Mouse (Mus musculus) erythroid progenitor cell, adult 5-6 weeks (primary cell): ENCODE measurements around the gene Fam110a. TPM values are rescaled to one million over a fixed set of nuclear protein-coding genes. Genes with fewer than 3 reads are reported as not detected.

Source experiments
- ATAC-seq: replicated peaks from 2 replicates; pipeline ENCODE4 v1.8.0; 2016; ENCODE audit warnings: moderate number of reproducible peaks, mild to moderate bottlenecking, moderate TSS enrichment, inconsistent platforms; ENCODE audit not compliant: poor library complexity, low FRiP score, severe bottlenecking
- total RNA-seq, 2 experiments: library from RNA; stranded (forward) in 1 of 2; stranded (reverse) in 1 of 2; fragments of 150-400 nt in 1 of 2; fragments of 186-747, 209-891 nt in 1 of 2; gene quantifications; 2 replicates each; pipeline versions ENCODE4 v1.2.3 to v1.2.4; 2015 to 2017; ENCODE audit warnings: low replicate concordance in 2 of 2

Fam110a gene
- total RNA-seq, 2 experiments from 2014 or later: 1.3 to 1.8 TPM

DNA sequence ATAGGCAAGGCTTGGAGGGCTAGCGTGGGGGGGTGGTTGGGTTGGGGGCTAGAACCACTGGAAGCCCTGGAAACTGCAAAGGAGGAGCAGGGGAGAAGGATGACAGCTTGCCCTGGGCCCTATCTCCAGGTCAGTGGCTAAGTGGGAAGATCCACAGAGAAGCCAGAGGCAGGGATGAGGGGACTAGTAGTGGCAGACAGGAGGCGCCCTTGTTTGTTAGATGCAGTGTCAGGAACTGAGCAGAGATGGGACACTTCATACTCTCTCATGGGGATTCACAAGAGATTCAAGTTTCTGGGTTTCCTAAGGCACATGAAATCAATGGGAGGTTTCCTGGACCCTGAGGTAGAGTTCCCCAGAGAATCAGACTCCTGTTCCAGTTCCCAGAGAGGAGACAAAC, 38.8 kb downstream of the Fam110a start:
- no peak for ATAC-seq

DNA sequence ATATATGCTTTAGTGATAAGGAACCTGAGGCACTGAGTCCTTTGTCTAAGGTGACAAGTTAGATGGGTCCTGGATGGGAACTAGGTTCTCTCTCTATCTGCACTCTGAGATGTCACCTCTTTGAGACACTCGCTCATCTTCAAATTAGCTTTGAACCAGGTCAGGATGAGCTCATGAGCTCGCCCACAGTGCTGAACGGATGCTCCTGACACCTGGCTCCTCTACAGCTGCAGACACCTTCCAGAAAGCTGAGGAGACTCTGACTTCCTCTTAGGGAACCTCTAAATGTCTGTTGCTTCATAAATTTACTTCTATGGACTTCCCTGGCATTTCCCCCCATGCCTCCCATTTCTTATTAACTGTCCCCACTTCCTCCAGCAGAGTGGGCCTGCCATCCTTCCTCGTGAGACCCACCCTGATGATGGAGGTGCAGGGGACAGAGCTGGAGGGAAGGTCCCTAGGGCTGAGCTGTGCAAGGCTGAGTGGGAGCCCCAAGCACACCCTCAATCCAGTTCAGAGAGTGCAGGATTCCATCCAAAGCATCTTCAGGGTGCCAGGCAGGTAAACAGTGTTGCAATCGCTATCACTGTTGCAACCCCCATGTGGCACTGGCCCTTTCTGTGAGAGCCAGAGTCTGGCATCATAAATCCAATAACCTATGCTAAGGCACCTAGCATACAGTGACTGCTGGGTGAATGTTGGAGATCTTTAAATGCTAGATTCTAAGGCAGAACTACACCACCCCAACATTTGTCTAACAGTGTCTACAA, 40.2 kb downstream of the Fam110a start:
- ATAC-seq: no peak

DNA sequence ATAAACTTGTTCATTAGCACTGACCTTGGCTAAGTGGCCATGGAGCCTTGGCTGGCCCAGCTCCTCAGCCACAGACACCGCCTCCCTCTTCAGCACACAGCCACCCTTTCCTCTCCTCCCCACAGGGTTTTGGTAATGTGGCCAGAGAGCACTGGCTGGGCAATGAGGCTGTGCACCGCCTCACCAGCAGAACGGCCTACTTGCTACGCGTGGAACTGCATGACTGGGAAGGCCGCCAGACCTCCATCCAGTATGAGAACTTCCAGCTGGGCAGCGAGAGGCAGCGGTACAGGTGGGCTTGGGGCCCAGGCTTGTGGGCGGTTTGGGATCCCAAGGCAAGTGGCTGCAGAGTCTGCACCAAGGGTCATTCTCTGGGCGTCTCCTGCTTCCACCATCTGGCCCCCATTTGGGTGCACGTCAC, 41.2 kb downstream of the Fam110a start:
- ATAC-seq: no peak

DNA sequence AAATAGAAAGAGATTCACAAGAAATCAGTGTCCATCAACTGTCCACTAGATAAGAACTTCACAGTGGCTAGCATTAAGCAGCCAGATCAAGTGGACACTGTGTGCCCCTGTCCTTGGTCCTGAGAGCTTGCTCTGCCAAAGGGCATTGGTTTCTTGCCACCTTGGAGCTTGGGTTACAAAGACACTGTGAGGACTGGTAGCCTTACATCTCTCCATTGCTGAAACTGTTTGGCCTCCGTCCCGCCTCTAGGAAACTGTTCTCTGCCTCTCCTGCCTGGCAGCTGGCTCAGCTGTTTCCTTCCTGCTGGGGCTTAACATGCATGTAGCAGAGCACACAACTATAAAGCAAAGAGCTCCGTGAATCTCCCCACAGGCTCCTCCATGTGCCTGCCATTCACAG, 42.1 kb downstream of the Fam110a start:
- ATAC-seq: no peak

DNA sequence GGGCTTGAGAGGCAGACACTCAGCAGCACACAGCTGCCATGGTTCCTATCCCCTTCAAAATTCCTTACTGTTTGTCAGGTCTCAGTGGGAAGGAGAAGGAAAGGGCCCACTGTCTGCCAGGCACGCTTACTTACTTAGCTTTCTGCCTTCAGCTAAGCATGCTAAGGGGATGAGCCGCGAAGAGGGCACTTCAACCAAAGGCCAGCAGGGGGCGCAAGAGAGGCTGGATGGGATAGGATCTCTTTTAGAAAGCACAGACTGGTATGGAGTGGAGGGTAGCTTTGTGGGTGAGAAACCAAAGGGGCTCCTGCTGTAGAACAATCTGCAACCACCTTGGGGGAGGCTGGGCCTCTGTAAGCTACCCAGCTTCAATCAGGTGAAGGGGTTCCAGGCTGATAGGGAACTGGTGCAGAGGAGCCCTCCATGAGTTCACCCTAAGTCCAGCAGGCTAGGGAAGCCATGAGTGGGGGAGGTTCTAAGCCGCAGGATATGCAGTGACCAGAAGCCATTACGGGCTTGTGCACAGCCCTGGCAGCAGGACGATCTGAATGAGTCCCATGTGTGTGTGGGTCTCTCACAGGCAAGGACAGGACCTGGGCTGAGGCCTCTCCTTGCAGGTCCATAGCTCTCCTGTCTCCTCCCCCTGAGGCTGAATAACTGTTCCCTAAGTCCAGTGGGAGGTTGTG, 49.5 kb downstream of the Fam110a start:
- ATAC-seq: peak; percentile 47; the same call in 1 of the 2 replicates

DNA sequence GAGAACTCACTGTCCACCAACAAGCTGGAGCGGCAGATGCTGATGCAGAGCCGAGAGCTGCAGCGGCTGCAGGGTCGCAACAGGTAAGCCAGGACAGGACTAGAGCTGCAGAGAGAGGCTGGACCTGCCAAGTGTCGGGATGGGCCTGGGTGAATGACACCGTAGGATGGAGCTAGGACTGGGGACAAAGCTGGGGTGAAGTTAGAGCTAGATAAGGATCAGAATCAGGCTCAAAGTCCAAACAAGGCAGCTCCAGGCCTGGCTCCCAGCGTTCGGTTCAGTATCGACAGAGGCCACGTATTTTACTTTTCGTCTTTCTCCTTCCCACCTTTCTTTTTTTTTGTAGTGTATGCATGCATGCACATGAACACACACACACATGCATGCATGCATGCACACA, 52.9 kb downstream of the Fam110a start:
- no peak for ATAC-seq

DNA sequence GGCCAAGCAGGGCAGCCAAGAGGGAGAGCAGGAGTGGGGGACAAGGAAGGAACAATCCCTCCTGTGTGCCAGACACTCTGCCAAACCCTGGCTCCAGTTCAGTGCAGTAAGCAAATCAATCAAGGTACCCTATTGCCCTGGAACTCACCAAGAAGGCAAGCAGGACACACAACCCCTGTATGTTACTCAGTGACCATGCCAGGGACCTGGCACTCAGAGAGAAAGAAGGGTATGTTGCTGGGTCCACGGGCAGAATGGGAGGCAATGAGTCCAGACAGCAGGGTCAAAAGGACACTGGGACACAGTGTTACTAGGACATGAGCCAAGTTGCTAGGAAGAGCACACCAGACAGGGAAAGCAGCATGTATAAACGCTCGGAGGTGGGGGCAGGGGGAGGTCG, 54.3 kb downstream of the Fam110a start:
- no peak for ATAC-seq

DNA sequence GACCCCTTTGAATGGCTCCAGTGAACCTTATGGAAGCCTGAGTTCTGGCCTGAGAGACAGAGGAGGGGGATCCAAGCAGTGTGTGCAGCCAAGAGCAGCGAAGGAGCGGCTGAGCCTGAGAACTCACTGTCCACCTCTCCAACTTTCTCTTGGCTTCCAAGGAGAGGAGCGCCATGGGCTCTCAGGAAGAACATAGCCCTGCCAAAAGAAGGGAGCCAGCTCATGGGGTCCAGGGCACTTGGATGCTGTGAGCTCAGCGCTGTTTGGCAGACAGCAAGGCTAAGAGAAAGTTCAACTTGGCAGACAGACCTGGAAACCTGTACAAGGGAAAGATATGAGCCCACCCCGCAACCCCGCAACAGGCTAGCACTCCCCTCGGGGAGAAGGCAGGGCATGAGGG, 55.7 kb downstream of the Fam110a start:
- ATAC-seq: no peak

DNA sequence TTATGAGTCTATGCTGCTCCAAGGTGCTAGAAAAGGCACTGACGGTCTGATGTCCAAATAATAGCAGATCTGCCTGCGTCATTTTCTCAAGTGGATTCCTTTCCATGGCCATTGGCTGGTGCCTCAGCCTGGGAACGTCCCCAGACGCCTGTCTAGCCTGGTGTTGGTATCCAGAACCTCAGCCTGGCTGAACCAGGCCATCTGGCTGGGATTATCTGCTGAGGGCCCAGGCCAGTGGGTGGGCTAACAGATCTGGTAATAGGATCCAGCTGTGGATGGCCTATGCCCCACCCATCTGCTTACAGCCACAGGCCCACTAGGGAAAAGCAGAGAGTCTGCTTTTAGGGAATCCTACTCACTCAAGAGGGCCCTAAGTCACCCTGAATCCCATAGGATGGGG, 58.4 kb downstream of the Fam110a start:
- ATAC-seq: no peak

DNA sequence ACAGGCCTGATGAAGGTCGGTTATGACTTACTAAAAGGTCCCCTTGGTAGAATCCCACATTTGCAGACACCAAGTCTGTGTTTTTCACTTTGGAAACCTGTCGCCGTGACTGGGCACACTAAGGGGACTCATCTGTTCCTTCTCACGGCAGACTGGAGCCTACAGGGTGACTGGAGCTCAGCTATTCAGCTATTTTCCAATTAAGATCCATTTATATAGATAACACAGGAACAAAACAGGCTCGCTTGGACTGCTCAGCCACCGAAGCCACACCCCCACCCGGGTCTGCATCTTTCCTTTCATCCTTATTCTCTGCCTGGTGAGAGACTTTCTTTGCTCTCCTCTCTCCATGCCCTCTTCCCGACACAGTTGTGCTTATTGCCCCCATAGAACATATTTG, 59.0 kb downstream of the Fam110a start:
- ATAC-seq: no peak

Other genes with a start within 250 kb of the Fam110a start
- gene Psmf1, start 236.0 kb downstream of the Fam110a start, total RNA-seq (2015; ENCODE audit: low replicate concordance): 120 and 127 TPM in 2 replicates
- 56.4 and 88.9 TPM in 2 replicates for gene Psmf1, start 236.0 kb downstream of the Fam110a start, total RNA-seq (2017; ENCODE audit: low replicate concordance)
- not detected in 2 replicates for gene Rspo4, start 137.3 kb downstream of the Fam110a start, total RNA-seq (2015; ENCODE audit: low replicate concordance)
- not detected in 2 replicates for gene Rspo4, start 137.3 kb downstream of the Fam110a start, total RNA-seq (2017; ENCODE audit: low replicate concordance)
- gene Angpt4, start 69.0 kb downstream of the Fam110a start, total RNA-seq (2015; ENCODE audit: low replicate concordance): not detected in 2 replicates
- not detected in 2 replicates for gene Angpt4, start 69.0 kb downstream of the Fam110a start, total RNA-seq (2017; ENCODE audit: low replicate concordance)
- not detected in 2 replicates for gene Slc52a3, start 16.3 kb upstream of the Fam110a start, total RNA-seq (2015; ENCODE audit: low replicate concordance)
- 0.26 TPM in 1 of 2 replicates, not detected in the other for gene Slc52a3, start 16.3 kb upstream of the Fam110a start, total RNA-seq (2017; ENCODE audit: low replicate concordance)
- not detected in 2 replicates for gene Scrt2, start 101.3 kb upstream of the Fam110a start, total RNA-seq (2015; ENCODE audit: low replicate concordance)
- gene Scrt2, start 101.3 kb upstream of the Fam110a start, total RNA-seq (2017; ENCODE audit: low replicate concordance): not detected in 2 replicates
- gene Srxn1, start 125.3 kb upstream of the Fam110a start, total RNA-seq (2015; ENCODE audit: low replicate concordance): 10.1 and 16.3 TPM in 2 replicates
- 11.5 and 35.3 TPM in 2 replicates for gene Srxn1, start 125.3 kb upstream of the Fam110a start, total RNA-seq (2017; ENCODE audit: low replicate concordance)
- not detected in 2 replicates for gene Tcf15, start 163.3 kb upstream of the Fam110a start, total RNA-seq (2015; ENCODE audit: low replicate concordance)
- not detected in 2 replicates for gene Tcf15, start 163.3 kb upstream of the Fam110a start, total RNA-seq (2017; ENCODE audit: low replicate concordance)
- 51.2 and 70.4 TPM in 2 replicates for gene Csnk2a1, start 246.6 kb upstream of the Fam110a start, total RNA-seq (2015; ENCODE audit: low replicate concordance)
- 78.8 and 93.5 TPM in 2 replicates for gene Csnk2a1, start 246.6 kb upstream of the Fam110a start, total RNA-seq (2017; ENCODE audit: low replicate concordance)